Mouse (Mus musculus): ENCODE measurements around the gene Casp6.

DNA sequence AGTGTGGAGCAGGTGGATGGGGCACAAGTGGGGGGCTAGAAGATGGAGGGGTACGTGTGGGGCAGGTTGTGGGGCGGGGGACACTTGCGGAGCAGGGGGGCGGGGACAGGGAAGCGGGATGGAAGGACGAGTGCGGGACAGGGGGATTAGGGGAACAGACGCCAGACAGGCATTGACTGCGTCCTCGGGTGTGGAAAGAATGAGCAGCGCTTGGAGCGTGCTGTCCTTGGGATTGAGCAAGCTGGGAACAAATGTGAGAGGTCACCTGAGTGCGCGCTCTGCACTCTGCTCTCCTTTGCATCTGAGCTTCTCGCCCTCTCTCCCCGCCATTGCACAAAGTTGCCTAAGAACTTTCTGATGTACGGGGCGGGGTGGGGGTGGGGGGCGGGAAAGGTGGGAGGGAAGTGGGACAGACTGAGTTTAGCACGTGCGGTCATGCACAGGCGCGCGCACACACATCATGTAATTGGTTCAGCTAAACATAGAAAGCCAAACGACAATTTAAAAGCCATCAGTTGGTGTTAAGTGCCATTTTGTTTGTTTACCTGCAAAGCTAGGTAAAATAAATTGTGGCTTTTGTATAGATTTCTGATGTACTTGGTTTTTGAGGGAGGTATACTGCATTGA, 22.0 kb upstream of the Casp6 start:
- TF ChIP-seq CTCF (IDR thresholded peaks at IDR 0.05; ENCODE audit: borderline replicate concordance, insufficient read depth, low read length) (no peak), POLR2A (IDR thresholded peaks at IDR 0.05; ENCODE audit: low read depth, low read length) (no peak)
